Mouse (Mus musculus) CH12F3 (cell line): Measurements from ENCODE around the gene Cntn6.

Experiments used
- in situ Hi-C: fragments of 300-500 bp; cut with MboI; formaldehyde crosslinking; loops from 2 replicates; pipeline ENCODE4 v1.14.3; 2020; ENCODE audit warnings: low sequenced_read_pairs

Gene Cntn6

DNA sequence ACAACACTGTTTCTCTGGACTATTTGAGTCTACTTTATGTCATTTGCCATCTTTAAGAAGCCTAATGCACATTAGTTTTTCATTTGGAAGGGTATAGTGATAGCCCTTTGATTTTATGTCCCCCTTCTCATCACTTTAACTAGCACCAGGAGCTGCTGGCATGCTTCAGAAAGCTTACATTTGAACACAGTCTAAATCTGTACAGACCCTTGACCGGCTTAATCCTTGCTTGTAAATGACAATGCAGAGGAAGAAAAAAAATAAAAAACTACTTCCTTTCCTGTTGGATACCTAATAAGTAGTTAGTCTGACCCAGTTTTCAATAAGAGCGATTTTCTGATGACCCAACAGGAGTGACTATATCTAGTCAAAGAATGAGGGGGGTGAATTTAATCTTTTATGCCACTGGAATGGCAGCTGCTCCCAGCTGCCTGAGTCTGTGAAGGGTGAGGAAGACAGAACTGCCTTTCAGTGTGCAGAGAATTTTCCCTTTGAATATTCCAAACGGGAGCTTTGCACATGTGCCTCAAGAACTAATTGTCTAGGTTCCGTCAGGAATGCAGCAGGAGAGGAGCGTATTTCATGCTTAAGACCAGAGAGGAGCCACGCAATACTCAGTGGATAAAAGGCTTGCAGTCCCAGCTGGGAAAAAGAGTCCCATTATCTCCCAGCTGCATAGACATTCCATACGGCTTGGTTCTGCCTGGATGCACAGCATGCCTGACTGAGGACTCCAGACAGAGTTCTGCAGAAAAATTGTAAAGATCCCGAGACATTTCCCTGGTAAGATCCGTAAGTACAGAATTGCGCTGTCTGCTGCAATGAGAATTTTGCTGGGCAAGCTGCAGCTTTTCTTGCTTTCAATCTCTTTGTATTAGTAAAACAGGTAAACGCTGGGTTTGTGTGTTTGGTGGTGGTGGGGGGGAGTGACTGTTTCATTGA, at the start of gene Cntn6:
Gene Cntn6 (plus strand): TSS at position 301 of the 942 bp plus-strand sequence.
- in situ Hi-C loops: no loop called here

DNA sequence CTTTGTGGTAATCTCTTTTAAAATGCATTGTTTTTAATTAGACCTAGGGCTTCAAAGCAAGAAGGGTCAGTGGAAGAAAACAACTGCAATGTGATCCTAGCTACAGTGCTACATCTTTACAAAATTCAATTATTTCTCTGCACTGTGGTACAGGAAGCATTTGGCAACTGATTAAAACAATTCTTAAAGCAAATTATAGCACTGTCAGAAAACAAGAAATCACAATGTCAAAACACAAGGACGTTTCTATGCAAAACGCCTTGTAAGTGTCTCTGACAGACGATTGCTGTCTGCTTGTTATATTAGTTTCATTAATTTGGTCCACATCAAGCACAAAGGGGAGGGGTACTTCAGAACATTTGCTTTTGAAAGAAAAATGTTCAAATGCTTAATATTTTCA, 48.9 kb upstream of the Cntn6 start:
- in situ Hi-C loops: no loop called here

DNA sequence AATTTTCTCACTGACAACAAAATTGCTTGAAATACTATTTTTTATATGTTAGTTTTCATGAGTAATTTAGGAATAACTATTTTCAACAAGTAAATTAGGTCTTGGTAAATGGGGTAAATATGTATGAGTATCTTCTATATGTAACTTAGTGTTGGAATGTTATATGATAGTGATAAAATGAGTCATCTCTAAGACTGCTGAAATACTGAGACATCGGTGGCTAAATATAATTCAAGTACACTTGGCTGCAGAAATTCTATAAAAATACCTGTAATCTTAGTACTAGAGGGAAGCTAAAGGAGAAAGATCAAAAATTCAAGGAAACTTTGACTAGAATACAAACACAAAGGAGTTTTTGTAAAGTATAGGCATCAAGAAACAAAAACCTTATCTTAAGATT, 21.9 kb upstream of the Cntn6 start:
- in situ Hi-C loops: no loop called here

DNA sequence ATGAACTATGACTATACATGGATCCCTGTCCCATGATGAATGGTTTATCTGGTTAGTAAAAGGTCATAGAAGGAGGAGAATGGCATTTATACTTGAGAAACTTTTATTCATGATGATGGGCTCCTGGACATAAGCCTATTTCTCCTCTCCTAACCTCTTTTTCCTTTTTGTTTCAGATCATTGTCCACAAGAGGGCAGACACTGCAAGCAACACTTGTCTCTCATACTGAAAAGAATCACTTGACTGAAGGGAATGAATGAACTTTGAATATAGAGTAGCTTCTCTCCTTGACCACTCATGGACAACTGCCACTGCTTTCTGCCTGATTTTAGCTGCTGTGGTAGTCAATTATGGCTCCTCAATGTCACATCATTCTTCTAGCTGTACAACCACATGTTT, 13.3 kb upstream of the Cntn6 start:
- in situ Hi-C loops: no loop called here

DNA sequence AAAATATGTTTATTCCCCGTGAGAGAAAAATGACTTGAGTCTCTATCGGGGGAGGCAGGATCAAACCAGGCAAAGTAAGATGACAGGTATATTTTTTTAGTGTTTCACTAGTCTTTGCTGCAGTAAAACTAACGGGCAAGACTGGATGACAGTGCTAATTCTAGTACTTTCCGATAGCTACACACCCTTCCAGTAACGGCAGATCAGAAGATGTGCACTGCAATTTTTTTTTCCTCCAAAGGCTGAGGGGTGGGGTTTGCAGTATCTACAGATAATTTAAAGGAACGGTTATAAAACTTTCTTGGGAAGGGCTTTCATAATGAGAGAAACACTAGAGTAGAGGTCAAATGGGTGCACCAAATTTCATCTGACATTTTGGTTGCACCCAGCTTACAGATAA, 869 bp downstream of the Cntn6 start:
- in situ Hi-C loops: no loop called here

DNA sequence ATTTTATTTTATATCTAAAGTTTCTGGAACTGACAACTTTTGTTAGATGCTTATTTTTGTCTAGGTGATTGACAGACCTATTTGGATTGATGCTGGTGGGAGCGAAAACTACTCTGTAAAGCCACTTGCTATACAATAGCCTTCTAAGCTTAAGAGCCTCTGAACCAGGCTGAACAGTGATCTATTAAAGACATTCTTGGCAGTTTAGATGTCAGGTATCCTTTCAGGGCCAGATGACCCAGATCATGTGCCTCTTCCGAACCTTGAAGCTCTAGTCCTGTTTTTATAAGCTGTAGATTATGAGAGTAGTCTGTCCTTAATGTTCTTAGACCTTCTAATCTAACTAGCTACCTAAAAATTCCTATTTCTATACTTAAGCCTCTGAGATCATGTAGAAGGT, 3.2 kb downstream of the Cntn6 start:
- in situ Hi-C loops: no loop called here

DNA sequence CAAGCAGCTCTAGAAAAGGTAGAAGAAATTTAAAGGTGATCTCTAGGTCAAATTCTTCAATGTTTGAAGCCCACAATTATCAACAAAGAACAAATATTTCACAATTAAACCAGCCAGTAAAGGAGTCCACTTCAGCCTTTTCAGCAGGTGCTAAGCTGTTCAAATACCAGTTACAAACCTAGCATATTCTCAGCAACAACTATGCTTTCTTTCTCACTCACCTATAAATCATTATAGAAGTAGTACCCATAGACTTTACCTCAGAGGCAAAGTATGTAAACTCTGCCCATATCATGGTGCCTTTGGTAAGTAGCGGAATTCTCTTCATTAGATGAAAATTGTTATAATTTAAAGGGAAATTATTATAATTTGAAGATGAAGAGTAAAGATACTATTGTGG, 71.4 kb downstream of the Cntn6 start:
- in situ Hi-C loops: no loop called here

DNA sequence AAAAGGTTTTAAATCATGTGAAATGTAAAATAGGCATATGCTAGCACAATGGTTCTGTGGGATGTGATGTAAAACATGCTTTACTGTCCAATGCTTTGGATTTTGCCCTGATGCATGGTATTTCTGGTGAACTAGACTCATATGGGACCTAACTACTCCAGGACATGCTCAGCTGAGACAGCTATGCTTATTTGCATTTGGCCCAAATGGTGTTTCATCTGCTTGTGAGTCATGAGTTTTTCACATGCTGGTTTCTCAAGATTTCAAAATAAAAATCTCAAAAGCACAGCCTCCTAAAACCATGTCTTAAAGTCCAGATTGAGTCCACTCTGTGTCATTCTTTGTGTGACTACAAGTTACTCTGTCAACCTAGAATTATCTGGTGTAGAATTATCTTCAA, 77.0 kb downstream of the Cntn6 start:
- in situ Hi-C loops: no loop called here

DNA sequence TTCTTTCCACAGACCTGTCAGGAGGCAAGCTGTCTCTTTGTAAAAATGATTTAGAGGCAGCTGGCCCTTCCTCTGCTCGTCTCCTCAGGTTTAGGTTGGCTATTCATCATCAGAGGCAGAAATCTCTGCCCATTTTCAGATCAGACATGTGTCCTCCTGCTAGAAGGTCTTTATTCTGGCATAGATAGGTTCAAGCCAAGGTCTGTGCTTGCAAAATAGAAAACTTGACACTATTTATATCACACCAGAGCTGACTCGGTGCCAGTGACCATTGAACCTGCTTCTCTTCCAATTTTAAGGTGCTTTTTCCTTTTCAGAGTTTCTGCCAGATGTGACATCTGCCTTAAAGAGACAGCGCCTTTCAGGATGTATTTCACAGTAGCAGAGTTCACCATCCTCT, 95.4 kb downstream of the Cntn6 start:
- in situ Hi-C loops: no loop called here

DNA sequence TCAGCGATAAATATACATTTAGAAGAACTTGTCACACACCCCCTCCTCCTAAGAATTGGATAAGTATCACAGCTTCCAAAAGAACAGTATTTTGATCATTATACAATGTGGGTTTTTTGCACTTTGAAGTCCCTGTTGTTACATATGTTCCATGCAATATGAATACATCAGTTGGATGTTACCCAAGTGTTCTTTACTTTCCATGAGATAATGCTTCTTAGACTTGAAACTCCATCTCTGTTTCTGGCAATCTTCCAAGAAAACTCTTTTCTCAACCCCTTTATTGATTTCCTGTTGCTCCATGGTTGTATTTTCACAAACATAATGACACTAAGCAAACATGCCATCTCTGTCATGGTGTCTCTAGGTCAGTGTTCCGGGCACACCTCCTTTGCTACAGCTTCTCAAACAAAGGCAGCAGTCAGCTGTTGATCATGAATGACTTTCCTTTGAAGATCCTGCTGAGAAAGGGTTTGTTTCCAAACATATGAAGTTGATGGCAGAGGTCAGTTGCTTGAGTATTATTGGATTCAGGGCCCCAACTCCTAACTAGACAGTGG, 108.3 kb downstream of the Cntn6 start:
- in situ Hi-C loops: no loop called here

DNA sequence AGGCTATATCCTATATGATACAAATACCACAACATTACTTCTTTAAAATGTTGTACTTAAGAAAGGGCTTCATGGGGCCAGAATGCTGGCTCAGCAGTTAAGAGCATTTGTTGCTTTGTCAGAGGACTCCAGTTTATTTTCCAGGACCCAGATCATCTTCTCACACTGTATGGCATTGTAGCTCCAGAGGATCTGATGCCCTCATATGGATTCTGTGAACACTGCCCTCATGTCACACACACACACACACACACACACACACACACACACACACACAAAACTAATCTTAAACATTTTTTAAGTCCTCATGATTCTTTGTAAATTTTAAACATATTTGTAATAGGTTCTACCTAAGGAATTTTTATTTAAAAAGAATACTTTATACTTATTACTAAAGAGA, 110.3 kb downstream of the Cntn6 start:
- in situ Hi-C loops: no loop called here

DNA sequence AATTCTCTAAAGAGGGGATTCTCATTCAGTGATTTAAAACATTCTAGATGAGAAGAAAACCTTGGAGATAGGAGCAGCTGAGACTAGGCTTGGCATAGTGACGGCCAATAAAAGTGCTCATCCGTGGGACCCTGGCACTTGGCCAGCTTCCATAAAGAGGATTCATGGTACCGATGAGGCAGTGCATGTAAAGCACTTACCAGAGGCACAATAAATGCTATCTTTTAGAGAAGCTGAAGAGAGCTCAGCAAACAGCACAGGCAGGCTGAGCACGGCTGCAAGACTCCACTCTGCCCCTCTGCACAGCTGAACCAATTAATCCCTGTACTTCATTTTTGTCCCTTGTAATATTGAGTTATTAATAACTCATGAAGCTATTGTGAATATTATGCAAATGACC, 110.8 kb downstream of the Cntn6 start:
- in situ Hi-C loops: no loop called here

DNA sequence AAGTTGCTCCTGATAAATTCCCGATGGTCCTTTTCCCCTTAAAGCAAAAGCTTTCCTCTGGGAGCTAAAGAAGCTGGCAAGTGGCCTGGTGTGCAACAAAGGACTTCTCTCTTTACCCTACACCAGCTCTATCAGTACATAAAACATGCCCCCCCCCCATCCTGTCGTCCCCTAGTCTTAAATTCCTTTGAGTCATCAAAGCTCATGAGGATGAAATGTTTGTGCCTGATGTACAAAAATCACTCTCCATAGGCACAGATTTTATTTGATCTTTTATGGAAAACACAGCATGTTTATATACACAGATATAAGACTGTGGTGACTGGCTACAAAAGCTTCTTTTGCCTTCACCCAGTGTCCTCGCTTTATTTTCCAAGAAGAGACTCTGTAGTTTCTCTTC, 112.6 kb downstream of the Cntn6 start:
- in situ Hi-C loops: no loop called here

DNA sequence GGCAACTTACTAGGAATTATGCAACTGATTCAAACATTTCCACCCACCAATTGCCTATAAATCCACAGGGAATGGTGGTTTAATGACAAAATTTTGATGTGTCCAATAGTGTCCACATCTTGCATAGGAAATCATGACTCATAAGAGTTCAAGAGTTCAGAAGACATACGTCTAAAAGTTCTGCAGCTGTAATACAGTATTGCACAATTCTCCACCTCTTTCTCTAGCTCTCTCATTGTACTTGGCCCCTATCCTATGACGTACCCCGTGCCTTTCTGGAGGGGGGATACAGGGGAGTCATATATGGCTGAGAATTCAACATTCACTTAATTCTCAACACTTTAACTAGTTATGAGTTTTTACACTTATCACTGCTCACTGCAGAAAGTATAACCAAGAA, 160.9 kb downstream of the Cntn6 start:
- in situ Hi-C loops: no loop called here

DNA sequence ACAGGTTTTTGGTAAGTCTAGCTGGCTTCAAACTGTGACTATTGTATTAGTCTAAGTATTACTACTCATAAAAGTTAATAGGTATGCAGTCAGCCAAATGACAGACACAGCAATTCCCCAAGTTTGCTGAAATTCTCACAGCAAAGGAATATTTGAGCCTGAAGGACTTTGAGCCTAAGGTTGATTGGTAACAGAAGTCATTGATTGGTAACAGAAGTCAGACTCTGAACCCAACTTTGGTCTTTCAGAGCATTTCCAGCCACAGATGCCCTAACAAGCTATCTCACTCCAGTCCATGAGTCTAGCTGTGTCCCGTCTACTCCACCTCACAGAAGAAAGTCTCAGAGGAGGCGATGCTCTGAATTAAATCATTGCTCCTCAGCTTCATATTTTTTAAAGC, 176.1 kb downstream of the Cntn6 start:
- in situ Hi-C loops: no loop called here

DNA sequence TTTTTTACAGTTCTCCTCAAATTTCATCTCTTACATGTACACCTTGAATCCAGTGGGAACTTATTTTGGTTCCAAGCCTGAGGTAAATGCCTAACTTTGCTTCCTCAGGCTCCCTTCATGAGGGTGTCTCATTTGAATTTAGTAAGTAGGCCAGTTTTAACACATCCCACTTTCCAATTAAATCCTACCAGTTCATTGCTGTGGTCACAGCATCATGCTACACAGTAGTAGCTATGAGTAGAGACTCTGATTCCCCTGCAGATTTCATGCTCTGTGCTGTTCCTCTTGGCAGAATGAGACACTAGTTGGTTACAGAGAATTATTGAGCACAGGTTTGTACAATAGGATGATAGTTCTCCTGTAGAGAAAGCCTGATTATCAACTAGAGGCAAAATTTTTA, 181.7 kb downstream of the Cntn6 start:
- in situ Hi-C loops: no loop called here

DNA sequence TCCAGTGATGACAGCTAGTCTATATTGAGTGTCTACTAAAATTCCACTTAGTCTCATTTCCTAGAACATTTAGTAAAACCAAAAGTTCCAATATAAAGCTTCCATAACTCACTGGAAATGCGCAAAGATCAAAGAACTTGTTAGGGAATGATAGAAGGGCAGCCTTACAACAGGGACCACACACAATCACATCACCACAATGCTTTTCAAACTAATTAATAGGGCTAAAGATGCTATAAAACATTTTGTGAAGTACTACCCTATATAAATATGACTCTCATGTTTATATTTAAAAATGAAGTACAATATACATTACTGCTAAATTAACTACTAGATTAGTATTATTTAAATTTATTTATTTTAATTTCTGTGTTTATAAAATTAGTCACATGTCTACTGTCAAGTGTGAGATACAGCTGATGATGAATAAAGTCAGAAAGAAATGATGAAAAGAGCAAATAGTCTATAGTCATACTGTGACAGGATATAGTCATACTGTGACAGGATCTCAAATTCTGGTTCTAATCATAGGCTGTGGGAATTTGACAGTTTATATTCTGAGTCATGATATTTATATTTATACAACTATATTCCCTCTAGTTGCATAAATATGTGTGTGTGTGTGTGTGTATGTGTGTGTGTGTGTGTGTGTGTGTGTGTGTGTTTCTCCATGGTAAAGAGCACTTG, 187.4 kb downstream of the Cntn6 start:
- in situ Hi-C loops: no loop called here

DNA sequence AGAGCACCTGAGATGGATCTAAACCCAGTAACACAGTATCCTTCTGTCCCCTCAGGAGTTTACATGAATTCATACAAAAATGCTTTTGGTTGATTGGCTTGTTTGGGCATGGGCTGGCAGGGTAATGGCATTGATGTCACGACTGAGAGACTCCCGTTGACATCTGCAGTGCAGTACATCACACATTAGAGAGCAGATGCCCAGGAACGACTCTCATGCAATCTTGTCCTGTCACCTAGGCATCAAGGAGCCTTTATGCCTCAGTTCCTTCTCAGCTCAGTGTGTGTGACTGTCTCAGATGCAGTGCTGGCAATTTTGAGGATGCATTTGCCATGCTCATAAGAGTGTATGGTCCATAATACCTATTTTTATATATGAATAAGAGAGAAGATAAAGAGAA, 195.4 kb downstream of the Cntn6 start:
- in situ Hi-C loops: no loop called here

DNA sequence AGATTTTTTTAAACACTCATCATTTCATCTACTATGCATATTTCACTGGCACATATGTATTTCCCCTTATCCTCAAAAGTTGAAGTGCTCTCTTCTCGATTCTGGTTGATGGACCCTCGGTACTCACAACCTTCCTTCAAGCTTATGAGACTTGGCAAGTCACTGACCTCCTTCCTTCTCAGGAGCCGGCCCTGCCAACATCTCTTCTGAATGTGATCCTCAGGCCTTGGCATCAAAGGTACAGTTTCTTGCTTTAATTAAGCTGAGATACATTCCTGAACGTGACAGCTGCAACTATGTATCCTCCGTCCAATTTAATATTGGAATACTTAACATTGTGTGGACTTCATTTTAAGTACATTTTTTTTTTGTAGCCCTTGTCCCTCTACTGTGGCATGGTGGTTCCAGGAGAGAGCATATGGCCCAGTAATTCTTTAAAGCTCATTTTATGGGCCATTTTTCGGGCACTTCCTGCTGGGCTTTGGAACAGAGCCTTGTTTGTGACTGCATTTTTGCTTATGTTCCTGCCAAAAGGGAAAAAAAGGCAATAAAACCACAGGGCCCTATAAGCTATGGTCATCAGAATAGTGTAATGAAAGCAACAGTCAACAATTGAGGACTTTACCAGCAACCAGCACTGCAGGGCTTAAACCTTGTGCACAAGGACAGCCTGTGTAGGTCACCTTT, 196.0 kb downstream of the Cntn6 start:
- in situ Hi-C loops: no loop called here

DNA sequence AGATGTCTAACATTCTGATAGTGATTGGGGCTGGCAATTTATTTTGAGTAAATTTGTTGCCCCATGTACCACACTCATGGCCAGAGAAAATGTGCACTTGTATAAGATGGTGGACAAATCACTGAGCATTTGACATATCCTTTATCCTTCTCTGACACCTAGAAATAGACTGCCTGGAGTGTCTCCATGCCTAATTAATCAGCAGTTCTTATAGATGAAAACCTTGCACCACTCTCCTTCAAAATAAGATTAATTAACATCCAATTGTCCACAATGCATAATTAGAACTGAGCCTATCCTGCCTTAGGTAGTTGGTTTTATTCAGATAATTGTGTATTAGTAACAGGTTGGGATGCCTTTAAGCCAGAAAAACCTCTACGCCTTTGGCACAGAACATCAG, 236.0 kb downstream of the Cntn6 start:
- in situ Hi-C loops: no loop called here

DNA sequence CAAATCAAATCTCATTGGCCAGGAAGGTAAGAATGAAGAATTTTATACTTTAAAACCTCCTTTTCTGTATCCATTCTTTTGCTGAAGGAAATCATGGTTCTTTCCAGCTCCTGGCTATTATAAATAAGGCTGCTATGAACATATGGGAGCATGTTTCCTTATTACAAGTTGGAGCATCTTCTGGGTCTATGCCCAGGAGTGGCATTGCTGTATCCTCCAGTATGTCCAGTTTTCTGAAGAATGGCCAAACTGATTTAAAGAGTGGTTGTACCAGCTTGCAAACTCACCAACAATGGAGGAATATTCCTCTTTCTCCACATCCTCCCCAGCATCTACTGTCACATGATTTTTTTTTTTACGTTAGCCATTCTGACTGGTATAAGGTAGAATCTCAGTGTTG, 241.7 kb downstream of the Cntn6 start:
- in situ Hi-C loops: no loop called here
